Mouse (Mus musculus) liver, embryonic 14.5 days (tissue): ENCODE measurements at regions not wholly inside any gene's neighbourhood (a gene's known extent, or its start where the extent isn't known, plus 50 kb on each side); places are given as distances from the start of the nearest gene placed in this dataset.

ENCODE experiments used
- CTCF ChIP-seq: IDR thresholded peaks from 2 replicates; pipeline ENCODE4 v1.5.1; 2016; ENCODE audit warnings: antibody characterized with exemption, low read depth, control low read depth
- EP300 ChIP-seq: IDR thresholded peaks from 2 replicates; pipeline ENCODE4 v1.6.1; 2016; ENCODE audit warnings: antibody characterized with exemption, low read depth

- no peak for TF ChIP-seq EP300
- no peak for TF ChIP-seq CTCF
These were observed 280.6 kb upstream of the Zdhhc25 start for GRCm38 (mm10) chr15:88319527-88319926.
